Mouse (Mus musculus) T-helper 17 cell (primary cell): Measurements from ENCODE around the gene Ap3b2.

Experiments
- in situ Hi-C, 2 experiments: fragments of 300-600 bp; cut with MboI, MseI; formaldehyde crosslinking; loops; 1 replicate in 1 of 2; 2 replicates in 1 of 2; pipeline ENCODE4 v1.15.1; 2025; ENCODE audit warnings: high pct_unique_total_duplicates in 2 of 2

Ap3b2 gene

DNA sequence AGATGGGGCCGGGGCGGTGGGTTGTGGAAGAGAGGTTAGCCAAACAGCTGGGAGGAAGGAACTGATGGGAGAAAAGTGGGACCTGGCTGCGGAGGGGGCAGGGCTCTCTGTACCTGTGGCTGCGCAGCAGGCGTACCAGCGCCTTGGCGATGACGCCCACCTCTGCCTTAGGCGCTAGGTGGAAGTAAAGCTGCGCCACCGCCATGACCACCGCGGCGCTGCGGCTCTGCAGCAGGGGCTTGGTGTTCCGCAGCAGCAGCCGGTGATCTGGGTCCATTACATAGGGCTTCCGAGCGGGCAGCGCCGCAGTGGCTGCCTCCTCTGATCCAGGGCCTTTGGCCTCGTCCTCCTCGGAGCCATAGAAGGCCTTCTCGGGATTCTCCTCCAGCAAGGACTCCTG is 16.9 kb downstream of the Ap3b2 start:
- in situ Hi-C loops: no loop called here

DNA sequence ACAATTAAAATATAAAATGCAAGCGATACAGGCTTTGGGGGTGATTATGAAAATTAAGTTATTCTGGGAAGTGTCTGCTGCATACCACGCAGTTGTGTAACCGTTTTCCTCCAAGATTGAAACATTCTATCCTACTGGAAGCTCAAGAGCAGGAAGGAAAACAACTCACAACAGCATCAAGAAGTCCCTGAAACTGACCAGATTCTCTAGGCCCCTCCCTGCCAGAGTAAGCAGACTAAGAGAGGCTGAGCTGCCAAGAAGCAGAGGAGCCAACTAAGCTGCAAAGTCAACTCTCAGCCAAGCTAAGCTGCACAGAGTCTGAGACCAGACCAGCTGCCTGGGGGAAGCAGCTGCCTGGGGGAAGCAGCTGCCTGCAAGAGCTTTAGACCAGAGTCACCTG is 18.5 kb downstream of the Ap3b2 start:
- in situ Hi-C loops: no loop called here

DNA sequence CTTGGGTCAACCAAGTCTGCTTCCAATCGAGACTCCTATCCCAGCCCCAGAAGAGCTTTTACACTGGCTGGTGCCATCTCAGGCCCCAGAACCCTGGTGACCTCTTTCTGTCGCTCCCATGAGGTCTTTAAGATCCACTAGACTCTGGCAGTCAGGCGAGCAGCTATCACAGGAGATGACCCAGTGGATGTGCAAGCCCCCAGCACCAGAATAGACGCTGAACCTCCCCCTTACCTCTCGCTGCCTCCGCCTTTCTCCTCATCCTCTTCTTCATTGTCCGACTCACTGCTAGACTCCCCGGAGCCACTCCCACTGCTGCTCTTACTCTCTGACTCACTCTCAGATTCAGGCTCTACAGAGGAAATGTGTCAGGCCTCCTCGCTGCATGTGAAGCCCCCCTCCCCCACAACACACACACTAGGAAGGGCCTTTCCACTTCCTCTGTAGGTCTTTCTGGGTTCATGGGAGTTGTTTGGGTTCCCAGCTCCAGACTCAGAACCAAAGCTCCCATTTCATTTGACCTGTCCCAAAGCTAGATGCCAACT is 28.7 kb downstream of the Ap3b2 start:
- in situ Hi-C loops: no loop called here

GRCm38 (mm10) chr7:81464116-81464515 is 29.6 kb downstream of the Ap3b2 start:
- in situ Hi-C loops: no loop called here

- in situ Hi-C loops: no loop called here
Measured at GRCm38 (mm10) chr7:81462815-81463214, 30.9 kb downstream of the Ap3b2 start.

DNA sequence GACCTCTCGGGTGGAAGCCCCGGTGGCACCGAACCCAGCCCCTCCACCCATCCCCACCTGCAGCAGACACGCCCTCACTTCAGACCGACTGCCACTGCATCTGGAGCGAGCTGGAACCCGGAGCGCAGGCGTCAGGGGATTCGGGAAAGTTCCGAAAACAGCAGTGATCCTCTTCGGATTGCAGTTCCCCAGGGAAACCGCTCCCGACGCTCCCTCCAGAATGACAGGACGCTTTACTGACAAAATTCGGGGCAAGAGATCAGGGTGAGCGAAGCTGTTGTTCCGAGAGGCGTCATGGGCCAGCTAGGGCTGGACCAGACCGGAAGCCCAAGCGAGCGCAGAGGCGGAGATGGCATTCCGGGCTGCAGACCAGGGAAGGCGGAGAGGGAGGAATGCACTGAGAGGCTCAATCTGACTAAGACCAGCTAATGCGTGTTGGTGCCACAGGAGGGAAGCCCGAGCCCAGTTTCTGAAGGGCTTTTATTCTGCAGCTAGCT is 38.5 kb downstream of the Ap3b2 start, which contains the start of gene Cpeb1:
TSS of gene Cpeb1 (minus strand) at position 311 of the 497 bp plus-strand sequence.
- in situ Hi-C loops: no loop called here

DNA sequence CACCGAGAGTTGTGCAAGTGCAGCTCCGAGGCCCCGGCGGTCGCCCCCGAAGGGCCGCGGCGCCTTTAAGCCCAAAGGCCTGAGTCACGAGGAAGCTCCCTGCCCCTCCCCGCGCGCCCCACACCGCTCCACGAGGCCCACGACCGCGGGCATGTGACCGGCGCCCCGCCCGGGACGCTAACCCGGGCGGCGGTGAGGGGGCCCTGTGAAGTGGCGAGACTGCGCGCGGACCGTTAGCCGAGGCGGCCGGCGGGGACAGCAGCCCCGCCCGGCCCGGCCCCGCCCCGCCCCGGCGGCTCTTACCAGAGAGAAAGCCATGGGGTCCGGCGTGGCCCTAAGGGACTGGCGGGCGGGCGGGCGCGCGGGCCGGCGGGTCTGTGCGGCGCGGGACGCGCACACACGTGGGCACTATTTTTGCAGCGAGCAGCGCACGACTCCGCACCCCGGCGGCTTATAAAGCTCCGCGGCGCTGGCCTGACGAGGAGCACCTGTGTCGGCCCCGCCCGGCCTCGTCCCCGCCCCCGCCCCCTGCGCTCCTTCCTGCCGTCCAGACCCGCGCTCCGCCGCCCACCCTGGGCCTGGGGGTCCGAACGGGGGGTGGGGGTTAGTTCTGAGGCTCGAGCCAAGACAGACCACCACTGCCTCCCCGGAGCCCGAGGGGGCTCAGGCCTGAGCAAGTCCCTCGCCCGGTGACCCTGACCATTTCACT is 39.2 kb downstream of the Ap3b2 start:
- in situ Hi-C loops: no loop called here

DNA sequence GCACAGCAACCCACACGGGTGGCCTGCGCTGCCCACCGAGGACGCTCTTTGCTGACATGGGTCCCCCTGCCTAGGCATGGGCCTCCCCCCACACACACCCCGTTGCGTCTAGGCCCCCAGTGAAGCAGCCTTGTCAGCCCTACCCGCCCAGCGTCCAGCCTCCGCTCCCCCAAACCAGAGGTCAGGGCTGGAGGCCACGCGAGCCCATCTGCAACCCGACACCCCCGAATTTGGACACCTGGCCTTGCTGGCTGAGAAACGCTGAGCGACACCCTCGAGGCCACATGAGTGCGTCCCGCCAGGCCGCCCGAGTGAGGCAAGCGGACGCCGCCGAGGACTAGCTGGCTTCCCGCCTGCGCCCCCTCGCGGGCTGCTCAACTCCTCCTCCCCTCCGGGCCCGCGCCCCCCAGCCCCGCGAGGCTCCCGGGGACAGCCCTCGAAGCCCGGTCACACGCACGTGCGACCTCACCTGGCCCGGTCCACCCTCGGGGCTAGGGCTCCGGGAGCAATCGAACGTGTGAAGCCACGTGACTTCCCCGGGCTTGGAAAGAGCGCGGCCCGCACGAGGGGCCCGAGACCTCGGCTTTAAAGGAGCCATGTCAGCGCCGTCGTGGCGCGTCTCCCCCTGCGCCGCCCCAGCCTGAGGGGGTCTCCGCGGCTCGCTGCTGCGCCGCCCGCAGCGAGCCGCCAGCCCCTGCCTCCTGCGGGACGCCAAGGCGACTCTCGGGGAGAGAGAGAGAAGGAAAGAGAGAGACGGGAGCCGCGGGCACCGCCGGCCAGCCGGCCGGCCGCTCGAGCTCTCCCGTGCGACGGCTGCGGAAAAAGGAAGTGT is 40.1 kb downstream of the Ap3b2 start:
- in situ Hi-C loops: no loop called here

GRCm38 (mm10) chr7:81452971-81453441 is 40.7 kb downstream of the Ap3b2 start:
- in situ Hi-C loops: no loop called here
